Mouse (Mus musculus): ENCODE measurements around the gene Myom1. TPM values are rescaled to one million over a fixed set of nuclear protein-coding genes. Genes with fewer than 3 reads are reported as not detected.

The Myom1 gene
- polyA plus RNA-seq, 1 experiment from 2014 or later = 3.3 TPM

- 87% methylated on average over 3 of the region's 3 CpGs for WGBS
- H3K4me2 ChIP-seq = no peak overlapping the region
- H3K9ac ChIP-seq (replicated peaks) = no peak overlapping the region
- H3K27me3 ChIP-seq (replicated peaks) = no peaks in the 10 kb centered on the region
- no peak for ATAC-seq (ENCODE audit: low FRiP score)
- no peak overlapping the region for H3K27ac ChIP-seq (replicated peaks)
- no peak overlapping the region for H3K4me3 ChIP-seq (replicated peaks)
- no peaks in the 10 kb centered on the region for H3K36me3 ChIP-seq
- no peaks in the 10 kb centered on the region for H3K9me3 ChIP-seq (replicated peaks)
- H3K4me1 ChIP-seq = peaks cover 9% of the 10 kb centered on the region; the same call in 1 of the 2 replicates
Observed at GRCm38 (mm10) chr17:71134441-71134955, 132.1 kb downstream of the Myom1 start.

- Histone ChIP-seq H3K9me3 (replicated peaks) (no peaks in the 10 kb centered on the region), H3K9ac (replicated peaks) (no peak overlapping the region), H3K27ac (replicated peaks) (no peak overlapping the region), H3K4me2 (no peak overlapping the region), H3K4me3 (replicated peaks) (no peak overlapping the region), H3K27me3 (replicated peaks) (no peaks in the 10 kb centered on the region), H3K4me1 (peaks cover 4% of the 10 kb centered on the region; the same call in 1 of the 2 replicates), H3K36me3 (no peaks in the 10 kb centered on the region)
- 80% methylated on average over 5 of the region's 5 CpGs for WGBS
- no peak for ATAC-seq (ENCODE audit: low FRiP score)
Observed at GRCm38 (mm10) chr17:71135108-71135507, 132.7 kb downstream of the Myom1 start.

GRCm38 (mm10) chr17:71135866-71136265 is 133.4 kb downstream of the Myom1 start:
- no peak overlapping the region for H3K9ac ChIP-seq (replicated peaks)
- WGBS = 92% methylated on average over 5 of the region's 5 CpGs
- peaks cover 4% of the 10 kb centered on the region; the same call in 1 of the 2 replicates for H3K4me1 ChIP-seq
- no peak overlapping the region for H3K4me2 ChIP-seq
- no peak overlapping the region for H3K27ac ChIP-seq (replicated peaks)
- H3K9me3 ChIP-seq (replicated peaks) = no peaks in the 10 kb centered on the region
- H3K36me3 ChIP-seq = no peaks in the 10 kb centered on the region
- H3K27me3 ChIP-seq (replicated peaks) = no peaks in the 10 kb centered on the region
- no peak overlapping the region for H3K4me3 ChIP-seq (replicated peaks)
- ATAC-seq (ENCODE audit: low FRiP score) = no peak

GRCm38 (mm10) chr17:71136384-71137333 is 134.2 kb downstream of the Myom1 start:
- Histone ChIP-seq H3K4me3 (replicated peaks) (no peak overlapping the region), H3K27me3 (replicated peaks) (no peaks in the 10 kb centered on the region), H3K4me2 (no peak overlapping the region), H3K9me3 (replicated peaks) (no peaks in the 10 kb centered on the region), H3K27ac (replicated peaks) (no peak overlapping the region), H3K36me3 (no peaks in the 10 kb centered on the region), H3K4me1 (peaks cover 4% of the 10 kb centered on the region; the same call in 1 of the 2 replicates), H3K9ac (replicated peaks) (no peak overlapping the region)
- ATAC-seq (ENCODE audit: low FRiP score) = no peak
- WGBS = 84% methylated on average over 16 of the region's 16 CpGs

- Histone ChIP-seq H3K4me1 (peaks cover 4% of the 10 kb centered on the region; the same call in 1 of the 2 replicates), H3K9me3 (replicated peaks) (no peaks in the 10 kb centered on the region), H3K27ac (replicated peaks) (no peak overlapping the region), H3K27me3 (replicated peaks) (no peaks in the 10 kb centered on the region), H3K4me3 (replicated peaks) (no peak overlapping the region), H3K36me3 (no peaks in the 10 kb centered on the region), H3K9ac (replicated peaks) (no peak overlapping the region), H3K4me2 (no peak overlapping the region)
- ATAC-seq (ENCODE audit: low FRiP score) = no peak
- 89% methylated on average over 2 of the region's 2 CpGs for WGBS
Observed at GRCm38 (mm10) chr17:71137334-71137721, 134.9 kb downstream of the Myom1 start.

GRCm38 (mm10) chr17:71142068-71142467 is 139.6 kb downstream of the Myom1 start:
- Histone ChIP-seq H3K9ac (replicated peaks) (no peak overlapping the region), H3K36me3 (no peaks in the 10 kb centered on the region), H3K27ac (replicated peaks) (no peak overlapping the region), H3K4me1 (peaks cover 4% of the 10 kb centered on the region; the same call in 1 of the 2 replicates), H3K4me3 (replicated peaks) (no peak overlapping the region), H3K27me3 (replicated peaks) (no peaks in the 10 kb centered on the region), H3K9me3 (replicated peaks) (no peaks in the 10 kb centered on the region), H3K4me2 (no peak overlapping the region)
- no peak for ATAC-seq (ENCODE audit: low FRiP score)
- WGBS = 86% methylated on average over 4 of the region's 4 CpGs

- Histone ChIP-seq H3K4me3 (replicated peaks) (no peak overlapping the region), H3K4me1 (peaks cover 4% of the 10 kb centered on the region; the same call in 1 of the 2 replicates), H3K27me3 (replicated peaks) (no peaks in the 10 kb centered on the region), H3K9me3 (replicated peaks) (no peaks in the 10 kb centered on the region), H3K36me3 (no peaks in the 10 kb centered on the region), H3K27ac (replicated peaks) (no peak overlapping the region), H3K9ac (replicated peaks) (no peak overlapping the region), H3K4me2 (no peak overlapping the region)
- 83% methylated on average over 4 of the region's 4 CpGs for WGBS
- no peak for ATAC-seq (ENCODE audit: low FRiP score)
Observed at GRCm38 (mm10) chr17:71143155-71143554, 140.7 kb downstream of the Myom1 start.

- WGBS = 89% methylated on average over 19 of the region's 19 CpGs
Observed at GRCm38 (mm10) chr17:71144322-71145116, 142.1 kb downstream of the Myom1 start.

GRCm38 (mm10) chr17:71145248-71145961 is 143.0 kb downstream of the Myom1 start:
- Histone ChIP-seq H3K4me2 (no peak overlapping the region), H3K9ac (replicated peaks) (no peak overlapping the region), H3K4me1 (no peaks in the 10 kb centered on the region), H3K36me3 (no peaks in the 10 kb centered on the region), H3K9me3 (replicated peaks) (0 out of 2 replicates have a peak, but pooled peaks cover 3% of the 10 kb centered on the region), H3K27ac (replicated peaks) (no peak overlapping the region), H3K4me3 (replicated peaks) (no peak overlapping the region), H3K27me3 (replicated peaks) (no peaks in the 10 kb centered on the region)
- 97% methylated on average over 1 of the region's 1 CpGs for WGBS
- ATAC-seq (ENCODE audit: low FRiP score) = no peak

More at GRCm38 (mm10) chr17:71144322-71145116, 142.1 kb downstream of the Myom1 start:
- Histone ChIP-seq H3K9me3 (replicated peaks) (0 out of 2 replicates have a peak, but pooled peaks cover 3% of the 10 kb centered on the region), H3K9ac (replicated peaks) (no peak overlapping the region), H3K4me3 (replicated peaks) (no peak overlapping the region), H3K27ac (replicated peaks) (no peak overlapping the region), H3K36me3 (no peaks in the 10 kb centered on the region), H3K4me2 (no peak overlapping the region), H3K27me3 (replicated peaks) (no peaks in the 10 kb centered on the region), H3K4me1 (no peaks in the 10 kb centered on the region)
- no peak for ATAC-seq (ENCODE audit: low FRiP score)

GRCm38 (mm10) chr17:71153356-71153755 is 150.9 kb downstream of the Myom1 start:
- Histone ChIP-seq H3K9ac (replicated peaks) (no peak overlapping the region), H3K4me2 (no peak overlapping the region), H3K9me3 (replicated peaks) (0 out of 2 replicates have a peak, but pooled peaks cover 3% of the 10 kb centered on the region), H3K27me3 (replicated peaks) (no peaks in the 10 kb centered on the region), H3K36me3 (no peaks in the 10 kb centered on the region), H3K4me1 (peaks cover 5% of the 10 kb centered on the region; the same call in 1 of the 2 replicates), H3K4me3 (replicated peaks) (no peak overlapping the region), H3K27ac (replicated peaks) (no peak overlapping the region)
- WGBS = 71% methylated on average over 4 of the region's 4 CpGs
- no peak for ATAC-seq (ENCODE audit: low FRiP score)

GRCm38 (mm10) chr17:71155271-71155670 is 152.8 kb downstream of the Myom1 start:
- Histone ChIP-seq H3K9me3 (replicated peaks) (no peaks in the 10 kb centered on the region), H3K4me3 (replicated peaks) (no peak overlapping the region), H3K9ac (replicated peaks) (no peak overlapping the region), H3K36me3 (no peaks in the 10 kb centered on the region), H3K27ac (replicated peaks) (no peak overlapping the region), H3K27me3 (replicated peaks) (no peaks in the 10 kb centered on the region), H3K4me1 (peaks cover 11% of the 10 kb centered on the region), H3K4me2 (no peak overlapping the region)
- WGBS = 47% methylated on average over 1 of the region's 1 CpGs
- no peak for ATAC-seq (ENCODE audit: low FRiP score)

Measured in neural tube, embryonic 15.5 days (tissue).